Mouse (Mus musculus): ENCODE measurements around the gene Nsmce3.

DNA sequence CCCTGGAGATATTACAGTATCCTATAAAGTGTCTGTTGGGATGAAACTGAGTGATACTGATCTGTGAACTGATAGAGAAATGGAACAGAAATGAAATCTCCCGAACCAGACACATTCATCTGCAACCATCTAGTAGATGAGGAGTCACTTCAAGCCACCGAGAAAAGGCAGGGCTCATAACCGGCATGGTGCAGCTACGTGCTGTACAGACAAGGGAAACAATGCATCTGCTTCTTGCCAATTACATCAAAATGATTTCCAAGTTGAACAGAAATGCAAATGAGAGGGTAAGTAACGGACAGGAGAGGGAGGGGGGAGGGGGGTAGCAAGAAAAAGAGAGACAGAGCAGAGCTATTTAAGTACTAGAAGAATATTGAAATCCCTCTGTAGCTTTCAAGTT is 47.9 kb upstream of the Nsmce3 start:
- TF ChIP-seq POLR2AphosphoS2 (IDR thresholded peaks at IDR 0.05; ENCODE audit: low read depth, low read length), result no peak
- no peak for TF ChIP-seq TCF12 (IDR thresholded peaks at IDR 0.05; ENCODE audit: low read depth, low read length)
